Mouse (Mus musculus) adrenal gland (tissue): ENCODE measurements at regions not wholly inside any gene's neighbourhood (a gene's known extent, or its start where the extent isn't known, plus 50 kb on each side); places are given as distances from the start of the nearest gene placed in this dataset.

Source experiments
- intact Hi-C: fragments of 180-260 bp; cut with DNase I; formaldehyde crosslinking; loops from one replicate; pipeline ENCODE4 v1.15.1; 2025

GRCm38 (mm10) chr9:47386646-47387045, 143.3 kb upstream of the Cadm1 start:
- intact Hi-C loops, result no loop called here

- intact Hi-C loops, result no loop called here
Observed at GRCm38 (mm10) chr9:47387221-47387620, 142.8 kb upstream of the Cadm1 start.

- intact Hi-C loops, result no loop called here
Observed at GRCm38 (mm10) chr9:47387716-47388300, 142.2 kb upstream of the Cadm1 start.

- intact Hi-C loops, result no loop called here
Observed at GRCm38 (mm10) chr9:47389901-47390300, 140.1 kb upstream of the Cadm1 start.

- intact Hi-C loops, result no loop called here
Observed at GRCm38 (mm10) chr9:47391669-47392068, 138.3 kb upstream of the Cadm1 start.

GRCm38 (mm10) chr9:47399598-47399997, 130.4 kb upstream of the Cadm1 start:
- intact Hi-C loops, result no loop called here

- intact Hi-C loops, result no loop called here
Observed at GRCm38 (mm10) chr9:47400117-47400823, 129.7 kb upstream of the Cadm1 start.

- intact Hi-C loops, result no loop called here
Observed at GRCm38 (mm10) chr9:47401511-47401910, 128.5 kb upstream of the Cadm1 start.

- intact Hi-C loops, result no loop called here
Observed at GRCm38 (mm10) chr9:47403317-47403716, 126.7 kb upstream of the Cadm1 start.

GRCm38 (mm10) chr9:47404821-47405220, 125.2 kb upstream of the Cadm1 start:
- intact Hi-C loops, result no loop called here

GRCm38 (mm10) chr9:47405547-47405946, 124.4 kb upstream of the Cadm1 start:
- intact Hi-C loops, result no loop called here

- intact Hi-C loops, result no loop called here
Observed at GRCm38 (mm10) chr9:47407007-47407670, 122.8 kb upstream of the Cadm1 start.

GRCm38 (mm10) chr9:47408061-47408460, 121.9 kb upstream of the Cadm1 start:
- intact Hi-C loops, result no loop called here

GRCm38 (mm10) chr9:47409579-47409978, 120.4 kb upstream of the Cadm1 start:
- intact Hi-C loops, result no loop called here

GRCm38 (mm10) chr9:47412786-47413185, 117.2 kb upstream of the Cadm1 start:
- intact Hi-C loops, result no loop called here

- intact Hi-C loops, result no loop called here
Observed at GRCm38 (mm10) chr9:47414350-47414988, 115.5 kb upstream of the Cadm1 start.

GRCm38 (mm10) chr9:47422151-47422599, 107.8 kb upstream of the Cadm1 start:
- intact Hi-C loops, result no loop called here

- intact Hi-C loops, result no loop called here
Observed at GRCm38 (mm10) chr9:47422741-47423461, 107.1 kb upstream of the Cadm1 start.

GRCm38 (mm10) chr9:47423462-47423832, 106.5 kb upstream of the Cadm1 start:
- intact Hi-C loops, result no loop called here

GRCm38 (mm10) chr9:47424191-47424590, 105.8 kb upstream of the Cadm1 start:
- intact Hi-C loops, result no loop called here

GRCm38 (mm10) chr9:47426712-47427111, 103.3 kb upstream of the Cadm1 start:
- intact Hi-C loops, result no loop called here
